Comparison of ENCODE assay signal across 17 mouse cellular contexts in the genomic region with DNA sequence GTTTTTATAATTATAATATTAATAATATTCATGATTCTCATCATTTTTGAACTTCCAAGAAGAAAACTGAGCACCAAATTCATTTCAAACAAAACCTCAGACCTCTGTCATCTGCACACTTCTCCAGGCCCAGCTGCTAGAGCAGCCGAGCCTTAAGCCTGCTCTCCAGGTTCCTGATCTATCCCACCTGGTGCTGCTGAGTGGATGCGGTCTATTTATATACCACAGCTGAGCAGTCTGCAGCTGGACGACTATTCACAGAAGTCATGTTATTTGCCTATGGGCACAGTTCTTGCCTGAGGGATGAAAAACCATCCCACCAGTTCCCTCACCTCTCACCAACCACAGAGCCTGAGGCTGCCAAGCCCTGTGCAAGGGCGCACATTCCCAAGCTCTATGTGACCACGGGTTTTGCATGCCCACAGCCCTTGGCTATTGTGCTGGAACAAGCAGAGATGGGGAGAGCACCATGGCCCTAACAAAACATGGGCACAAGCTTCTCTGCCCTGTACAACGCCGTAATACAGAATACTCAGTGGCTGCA. TPM values are rescaled to one million over a fixed set of nuclear protein-coding genes. Genes with fewer than 3 reads are reported as not detected.
DNase-seq lines count a peak whose midpoint lies in the region; ATAC-seq and TF ChIP-seq lines count a peak whose summit lies in the region.
"Had no signal": no experiment of that assay in that cellular context is flagged by ENCODE, and none has a peak within 500 bp of the region (broad histone marks: within the 10 kb centered on the region; RNA-seq: fewer than 3 reads in every experiment).

No protein-coding gene starts in this region.

- CTCF ChIA-PET in Patski (lab: Charles Lee), result interaction anchor here (0.9 to 1.7 kb wide), 6 partner anchors 9 to 150 kb away, joined by 3 to 6 read pairs (median 4); no protein-coding TSS in a partner anchor

- WGBS in heart, embryonic 12.5 days, result 45% methylated on average over 7 of the region's 7 CpGs
- WGBS in limb, embryonic 13.5 days, result 50% methylated on average over 7 of the region's 7 CpGs

- POLR2A ChIA-PET in Patski (lab: Charles Lee), result no interaction called here

- no peak overlapping the region for H3K4me3 ChIP-seq in heart, embryonic 12.5 days
- H3K4me3 ChIP-seq in limb, embryonic 13.5 days, result no peak overlapping the region
- H3K4me3 ChIP-seq: forebrain, embryonic 15.5 days; gastrocnemius, adult 2 months; heart, adult 2 months; liver, embryonic 12.5 days; midbrain, embryonic 10.5 days; neural tube, embryonic 15.5 days had no signal

- no peak overlapping the region for H3K27ac ChIP-seq in heart, embryonic 12.5 days (ENCODE audit: poor library complexity, severe bottlenecking)
- H3K27ac ChIP-seq in limb, embryonic 13.5 days, result no peak overlapping the region
- H3K27ac ChIP-seq: forebrain, embryonic 15.5 days; gastrocnemius, adult 2 months; heart, adult 2 months; hindbrain, embryonic 14.5 days; liver, embryonic 12.5 days; midbrain, embryonic 10.5 days; neural tube, embryonic 15.5 days had no signal

- peaks cover 5% of the 10 kb centered on the region; the same call in 1 of the 2 replicates for H3K27me3 ChIP-seq in heart, embryonic 12.5 days (replicated peaks)
- H3K27me3 ChIP-seq in Patski, result no peaks in the 10 kb centered on the region
- H3K27me3 ChIP-seq in limb, embryonic 13.5 days, result 0 out of 2 replicates have a peak, but pooled peaks cover 10% of the 10 kb centered on the region
- H3K27me3 ChIP-seq: forebrain, embryonic 15.5 days; neural tube, embryonic 15.5 days had no signal

- H3K4me1 ChIP-seq in heart, embryonic 12.5 days (replicated peaks), result peaks cover 12% of the 10 kb centered on the region
- peaks cover 21% of the 10 kb centered on the region for H3K4me1 ChIP-seq in limb, embryonic 13.5 days
- H3K4me1 ChIP-seq: forebrain, embryonic 15.5 days had no signal

- no peak for TF ChIP-seq CTCF in Patski (IDR thresholded peaks at IDR 0.05)

- ATAC-seq in heart, embryonic 12.5 days (ENCODE audit: insufficient number of reproducible peaks, low FRiP score), result no peak
- ATAC-seq in Patski, result peak; percentile 55
- ATAC-seq in limb, embryonic 13.5 days (ENCODE audit: low FRiP score, low read depth), result peak; percentile 60
- ATAC-seq: forebrain, embryonic 15.5 days; liver, embryonic 12.5 days had no signal

- H3K9me3 ChIP-seq in heart, embryonic 12.5 days (replicated peaks), result no peaks in the 10 kb centered on the region
- H3K9me3 ChIP-seq in limb, embryonic 13.5 days, result no peaks in the 10 kb centered on the region
- H3K9me3 ChIP-seq: forebrain, embryonic 15.5 days; liver, embryonic 12.5 days; midbrain, embryonic 10.5 days; neural tube, embryonic 15.5 days had no signal

- DNase-seq in heart, adult 11 months, result peak; percentile 83
- DNase-seq in kidney, adult 18-20 months, result peak; percentile 30
- no peak for DNase-seq in kidney, adult 9 months
- DNase-seq in Patski (ENCODE audit: low read depth, low spot score), result no peak
- DNase-seq in cerebellum, postnatal 4 days (ENCODE audit: low spot score in 2 of 2), result no peak
- DNase-seq in embryo, embryonic 10 days (ENCODE audit: low spot score), result no peak
- DNase-seq: cerebellum, postnatal 36 days; gastrocnemius, adult 2 months; heart, adult 2 months; thymus, postnatal 14 days had no signal

- no peak overlapping the region for H3K9ac ChIP-seq in heart, embryonic 12.5 days
- H3K9ac ChIP-seq in limb, embryonic 13.5 days, result no peak overlapping the region
- H3K9ac ChIP-seq: forebrain, embryonic 15.5 days; hindbrain, embryonic 14.5 days; liver, embryonic 12.5 days; neural tube, embryonic 15.5 days had no signal

- no peak overlapping the region for H3K4me2 ChIP-seq in heart, embryonic 12.5 days
- no peak overlapping the region for H3K4me2 ChIP-seq in limb, embryonic 13.5 days (replicated peaks)
- H3K4me2 ChIP-seq: forebrain, embryonic 15.5 days; hindbrain, embryonic 14.5 days; liver, embryonic 12.5 days; neural tube, embryonic 15.5 days had no signal

- in situ Hi-C loops in Patski (cut with MboI; ENCODE audit: low pct_unique_long_range_greater_than_20kb), result loop anchor here (5.0 kb wide), 1 partner anchor 38 kb away; no protein-coding TSS in a partner anchor

- H3K36me3 ChIP-seq in heart, embryonic 12.5 days, result no peaks in the 10 kb centered on the region
- no peaks in the 10 kb centered on the region for H3K36me3 ChIP-seq in limb, embryonic 13.5 days
- H3K36me3 ChIP-seq: forebrain, embryonic 15.5 days; liver, embryonic 12.5 days; midbrain, embryonic 10.5 days; neural tube, embryonic 15.5 days had no signal

RNA-seq across cellular contexts. Expression of a gene that starts 13.6 kb away (rescaled TPM):
- 0.26 TPM in 1 of 2 replicates, not detected in the other for polyA plus RNA-seq in heart, embryonic 12.5 days (2016; fragmentation: Nextera tagmentation; extraction: Ambion mirVana)
- 2.9 TPM for polyA plus RNA-seq in Patski (2021)
- 0.28 and 0.45 TPM in 2 replicates for polyA plus RNA-seq in limb, embryonic 13.5 days (2015; fragmentation: Nextera tagmentation; extraction: Ambion mirVana)
- polyA plus RNA-seq: midbrain, embryonic 10.5 days; neural tube, embryonic 15.5 days had no signal

Comparison
In these comparisons a context has a peak if more than half of its experiments do, and no peak if none do; other contexts are left out.
1. DNase-seq: peak in heart, adult 11 months (single experiment) and kidney, adult 18-20 months (single experiment); none in kidney, adult 9 months (single experiment), Patski (single experiment), cerebellum, postnatal 4 days (0 of 2) and embryo, embryonic 10 days (single experiment).